Mouse (Mus musculus) neural tube, embryonic 13.5 days (tissue): ENCODE measurements at regions not wholly inside any gene's neighbourhood (a gene's known extent, or its start where the extent isn't known, plus 50 kb on each side); places are given as distances from the start of the nearest gene placed in this dataset.

Experiments
- ATAC-seq: fragments of 200-750 bp; cut with Nextera tagmentation; 2 replicates; pipeline ENCODE4 v1.8.0; 2017; ENCODE audit warnings: low read depth, mild to moderate bottlenecking, moderate TSS enrichment, moderate library complexity
- H3K27ac ChIP-seq: fragments of 300-500 bp; sonication (generic); replicated peaks from 2 replicates; pipeline ENCODE4 v1.5.1; 2015; ENCODE audit warnings: moderate library complexity, mild to moderate bottlenecking, inconsistent platforms
- H3K27me3 ChIP-seq: fragments of 300-500 bp; sonication (generic); 2 replicates; pipeline ENCODE4 v1.6.1; 2015; ENCODE audit warnings: mild to moderate bottlenecking, inconsistent platforms
- H3K36me3 ChIP-seq: fragments of 300-500 bp; sonication (generic); 2 replicates; pipeline ENCODE4 v1.6.1; 2015; ENCODE audit warnings: mild to moderate bottlenecking, inconsistent platforms
- H3K4me1 ChIP-seq: fragments of 300-500 bp; sonication (generic); replicated peaks from 2 replicates; pipeline ENCODE4 v1.6.1; 2015; ENCODE audit warnings: inconsistent platforms
- H3K4me2 ChIP-seq: fragments of 300-500 bp; sonication (generic); 2 replicates; pipeline ENCODE4 v1.6.1; 2015; ENCODE audit warnings: inconsistent platforms, mild to moderate bottlenecking, moderate library complexity
- H3K4me3 ChIP-seq: fragments of 300-500 bp; sonication (generic); 2 replicates; pipeline ENCODE4 v1.5.1; 2015; ENCODE audit warnings: mild to moderate bottlenecking, inconsistent platforms
- H3K9ac ChIP-seq: fragments of 300-500 bp; sonication (generic); 2 replicates; pipeline ENCODE4 v1.6.1; 2015; ENCODE audit warnings: moderate library complexity, mild to moderate bottlenecking, inconsistent platforms
- H3K9me3 ChIP-seq: fragments of 300-500 bp; sonication (generic); 2 replicates; pipeline ENCODE4 v1.6.1; 2016; ENCODE audit warnings: inconsistent platforms
- WGBS: fragments of 180-500 bp; shearing (Covaris S2); methylation state at CpG from one replicate; pipeline ENCODE4 v1.1.7; 2015; 5-methylcytosine and 5-hydroxymethylcytosine counted together

- WGBS: 85% methylated on average over 8 of the region's 8 CpGs
- no peaks in the 10 kb centered on the region for H3K36me3 ChIP-seq
- no peak for ATAC-seq
These were observed 62.8 kb upstream of the Pum3 start for GRCm38 (mm10) chr19:27492468-27492867.

GRCm38 (mm10) chr19:27491873-27492272 is 62.2 kb upstream of the Pum3 start:
- H3K36me3 ChIP-seq: no peaks in the 10 kb centered on the region
- H3K27me3 ChIP-seq: no peaks in the 10 kb centered on the region
- 86% methylated on average over 5 of the region's 5 CpGs for WGBS
- H3K9ac ChIP-seq: no peak overlapping the region
- H3K4me3 ChIP-seq: no peak overlapping the region
- H3K27ac ChIP-seq: no peak overlapping the region
- no peak for ATAC-seq
- H3K9me3 ChIP-seq: no peaks in the 10 kb centered on the region
- H3K4me2 ChIP-seq: no peak overlapping the region
- no peaks in the 10 kb centered on the region for H3K4me1 ChIP-seq

More at GRCm38 (mm10) chr19:27492468-27492867, 62.8 kb upstream of the Pum3 start:
- Histone ChIP-seq H3K27me3 (no peaks in the 10 kb centered on the region), H3K9ac (no peak overlapping the region), H3K27ac (no peak overlapping the region), H3K4me2 (no peak overlapping the region), H3K4me1 (no peaks in the 10 kb centered on the region), H3K9me3 (no peaks in the 10 kb centered on the region), H3K4me3 (no peak overlapping the region)

- H3K27me3 ChIP-seq: no peaks in the 10 kb centered on the region
- no peak overlapping the region for H3K27ac ChIP-seq
- H3K4me1 ChIP-seq: no peaks in the 10 kb centered on the region
- no peak overlapping the region for H3K4me2 ChIP-seq
- no peak for ATAC-seq
- no peaks in the 10 kb centered on the region for H3K9me3 ChIP-seq
- H3K36me3 ChIP-seq: no peaks in the 10 kb centered on the region
- H3K9ac ChIP-seq: no peak overlapping the region
- 84% methylated on average over 4 of the region's 4 CpGs for WGBS
- no peak overlapping the region for H3K4me3 ChIP-seq
These were observed 59.4 kb upstream of the Pum3 start for GRCm38 (mm10) chr19:27489053-27489452.
